Mouse (Mus musculus) heart, postnatal 0 days (tissue): ENCODE data around the gene Magoh.

Source experiments
- CTCF ChIP-seq: IDR thresholded peaks from 2 replicates; pipeline ENCODE4 v1.5.1; 2016; ENCODE audit warnings: antibody characterized with exemption, control low read depth, low read depth
- EP300 ChIP-seq: IDR thresholded peaks from 2 replicates; pipeline ENCODE4 v1.6.1; 2016; ENCODE audit warnings: antibody characterized with exemption, low read depth

GRCm38 (mm10) chr4:107910020-107910419, 30.5 kb downstream of the Magoh start:
- TF ChIP-seq CTCF (no peak), EP300 (no peak)
